Mouse (Mus musculus): ENCODE results near the gene H2-M10.4. TPM values are rescaled to one million over a fixed set of nuclear protein-coding genes. Genes with fewer than 3 reads are reported as not detected.

Gene H2-M10.4
- polyA plus RNA-seq, 1 experiment from 2014 or later = not detected

Other genes with a start within 250 kb of the H2-M10.4 start
- gene Rpp21, start 204.3 kb downstream of the H2-M10.4 start, polyA plus RNA-seq (2015; fragmentation: Nextera tagmentation; extraction: Ambion mirVana) = 58.7 and 64.0 TPM in 2 replicates
- 4.6 and 5.3 TPM in 2 replicates for gene Trim39, start 190.1 kb downstream of the H2-M10.4 start, polyA plus RNA-seq (2015; fragmentation: Nextera tagmentation; extraction: Ambion mirVana)
- gene H2-M10.2, start 175.8 kb downstream of the H2-M10.4 start, polyA plus RNA-seq (2015; fragmentation: Nextera tagmentation; extraction: Ambion mirVana) = not detected in 2 replicates
- gene H2-M10.1, start 136.2 kb downstream of the H2-M10.4 start, polyA plus RNA-seq (2015; fragmentation: Nextera tagmentation; extraction: Ambion mirVana) = not detected in 2 replicates
- not detected in 2 replicates for gene H2-M10.3, start 93.9 kb downstream of the H2-M10.4 start, polyA plus RNA-seq (2015; fragmentation: Nextera tagmentation; extraction: Ambion mirVana)
- not detected in 2 replicates for gene H2-M11, start 84.7 kb upstream of the H2-M10.4 start, polyA plus RNA-seq (2015; fragmentation: Nextera tagmentation; extraction: Ambion mirVana)
- not detected in 2 replicates for gene H2-M9, start 180.3 kb upstream of the H2-M10.4 start, polyA plus RNA-seq (2015; fragmentation: Nextera tagmentation; extraction: Ambion mirVana)
- not detected in 2 replicates for gene H2-M1, start 209.9 kb upstream of the H2-M10.4 start, polyA plus RNA-seq (2015; fragmentation: Nextera tagmentation; extraction: Ambion mirVana)

All from liver, embryonic 15.5 days (tissue).